Mouse (Mus musculus) hindbrain, postnatal 0 days (tissue): Measurements from ENCODE around the gene Anapc15-ps. TPM values are rescaled to one million over a fixed set of nuclear protein-coding genes. Genes with fewer than 3 reads are reported as not detected.

Source experiments
- ATAC-seq: fragments of 200-750 bp; cut with Nextera tagmentation; 2 replicates; pipeline ENCODE4 v1.8.0; 2017; ENCODE audit warnings: mild to moderate bottlenecking, moderate TSS enrichment, moderate library complexity
- DNase-seq: peaks from one replicate; pipeline ENCODE4 v3.0.0-alpha.2; 2015; ENCODE audit warnings: low spot score
- H3K27ac ChIP-seq: fragments of 300-500 bp; sonication (generic); 2 replicates; pipeline ENCODE4 v1.5.1; 2014; ENCODE audit warnings: mild to moderate bottlenecking
- H3K27me3 ChIP-seq: fragments of 300-500 bp; sonication (generic); 2 replicates; pipeline ENCODE4 v1.6.1; 2014; ENCODE audit warnings: low read length, mixed read lengths; ENCODE audit not compliant: insufficient read depth
- H3K36me3 ChIP-seq: fragments of 300-500 bp; sonication (generic); 2 replicates; pipeline ENCODE4 v1.6.1; 2014; ENCODE audit warnings: low read length, mixed read lengths; ENCODE audit not compliant: insufficient read depth
- H3K4me1 ChIP-seq: fragments of 300-500 bp; sonication (generic); 2 replicates; pipeline ENCODE4 v1.6.1; 2014; ENCODE audit warnings: antibody characterized with exemption, low read length, mixed read lengths; ENCODE audit not compliant: insufficient read depth
- H3K4me2 ChIP-seq: fragments of 300-500 bp; sonication (generic); 2 replicates; pipeline ENCODE4 v1.6.1; 2014; ENCODE audit warnings: low read depth, mild to moderate bottlenecking, low read length, moderate library complexity, mixed read lengths
- H3K4me3 ChIP-seq: fragments of 300-500 bp; sonication (generic); 2 replicates; pipeline ENCODE4 v1.5.1; 2014; ENCODE audit warnings: low read length
- H3K9ac ChIP-seq: fragments of 300-500 bp; sonication (generic); replicated peaks from 2 replicates; pipeline ENCODE4 v1.6.1; 2014; ENCODE audit warnings: mild to moderate bottlenecking, low read length, moderate library complexity, mixed read lengths
- H3K9me3 ChIP-seq: fragments of 300-500 bp; sonication (generic); 2 replicates; pipeline ENCODE4 v1.6.1; 2016; ENCODE audit warnings: low read length, mixed read lengths
- CTCF ChIP-seq: IDR thresholded peaks from 2 replicates; pipeline ENCODE4 v1.5.1; 2016; ENCODE audit warnings: antibody characterized with exemption, control low read depth, low read depth
- WGBS: fragments of 180-500 bp; shearing (Covaris S2); extraction: QIAGEN DNeasy Blood & Tissue Kit; methylation state at CpG from one replicate; pipeline ENCODE4 v1.1.7; 2014; 5-methylcytosine and 5-hydroxymethylcytosine counted together
- polyA plus RNA-seq: library from polyadenylated mRNA; unstranded; fragments of >200 nt; fragmentation: Nextera tagmentation; extraction: Ambion mirVana; gene quantifications from 2 replicates; pipeline ENCODE4 v1.2.1, GENCODE M21; 2015
- total RNA-seq: library from RNA; depleted of rRNA; stranded (reverse); fragments of >200 nt; gene quantifications from 2 replicates; pipeline ENCODE4 v1.2.3, GENCODE M21; 2014; rRNA removed

Gene Anapc15-ps
- total RNA-seq (not detected in 2 replicates), polyA plus RNA-seq (0.54 TPM in 1 of 2 replicates, not detected in the other)

- Histone ChIP-seq H3K36me3 (no peaks in the 10 kb centered on the region), H3K9ac (no peak within 1 kb of the TSS), H3K27ac (no peak within 1 kb of the TSS), H3K9me3 (no peaks in the 10 kb centered on the region), H3K27me3 (no peaks in the 10 kb centered on the region), H3K4me1 (no peaks in the 10 kb centered on the region), H3K4me3 (no peak within 1 kb of the TSS), H3K4me2 (no peak within 1 kb of the TSS)
- no peak for ATAC-seq
- TF ChIP-seq CTCF = no peak
- DNase-seq = peak; percentile 9
- 93% methylated on average over 3 of the region's 3 CpGs for WGBS
These were observed at the start of gene Anapc15-ps for GRCm38 (mm10) chr10:95673351-95673750. TSS of gene Anapc15-ps (minus strand) at chr10:95673451.

GRCm38 (mm10) chr10:95722203-95722611 lies 49.0 kb upstream of the Anapc15-ps start:
- H3K36me3 ChIP-seq = no peaks in the 10 kb centered on the region
- ATAC-seq (no peak), DNase-seq (no peak)
- TF ChIP-seq CTCF = no peak
- H3K4me3 ChIP-seq = no peak overlapping the region
- no peaks in the 10 kb centered on the region for H3K27me3 ChIP-seq
- H3K4me2 ChIP-seq = no peak overlapping the region
- H3K27ac ChIP-seq = no peak overlapping the region
- no peak overlapping the region for H3K9ac ChIP-seq
- 83% methylated on average over 10 of the region's 10 CpGs for WGBS
- no peaks in the 10 kb centered on the region for H3K9me3 ChIP-seq
- H3K4me1 ChIP-seq = 0 out of 2 replicates have a peak, but pooled peaks cover 4% of the 10 kb centered on the region

GRCm38 (mm10) chr10:95720181-95720798 lies 47.0 kb upstream of the Anapc15-ps start:
- 0 out of 2 replicates have a peak, but pooled peaks cover 4% of the 10 kb centered on the region for H3K4me1 ChIP-seq
- H3K9me3 ChIP-seq = no peaks in the 10 kb centered on the region
- ATAC-seq (no peak), DNase-seq (no peak)
- H3K9ac ChIP-seq = no peak overlapping the region
- TF ChIP-seq CTCF = no peak
- 83% methylated on average over 12 of the region's 12 CpGs for WGBS
- no peak overlapping the region for H3K27ac ChIP-seq
- H3K4me2 ChIP-seq = no peak overlapping the region
- no peaks in the 10 kb centered on the region for H3K36me3 ChIP-seq
- H3K4me3 ChIP-seq = no peak overlapping the region
- H3K27me3 ChIP-seq = no peaks in the 10 kb centered on the region

- Histone ChIP-seq H3K27me3 (no peaks in the 10 kb centered on the region), H3K4me1 (0 out of 2 replicates have a peak, but pooled peaks cover under 1% of the 10 kb centered on the region), H3K9me3 (no peaks in the 10 kb centered on the region), H3K36me3 (no peaks in the 10 kb centered on the region), H3K4me3 (no peak overlapping the region), H3K9ac (no peak overlapping the region), H3K4me2 (no peak overlapping the region), H3K27ac (no peak overlapping the region)
- no peak for TF ChIP-seq CTCF
- 94% methylated on average over 6 of the region's 6 CpGs for WGBS
- DNase-seq (no peak), ATAC-seq (no peak)
These were observed 46.2 kb upstream of the Anapc15-ps start for GRCm38 (mm10) chr10:95719472-95719871.

GRCm38 (mm10) chr10:95718760-95719159 lies 45.5 kb upstream of the Anapc15-ps start:
- Histone ChIP-seq H3K9me3 (no peaks in the 10 kb centered on the region), H3K36me3 (no peaks in the 10 kb centered on the region), H3K4me1 (no peaks in the 10 kb centered on the region), H3K27me3 (no peaks in the 10 kb centered on the region), H3K9ac (no peak overlapping the region), H3K4me3 (no peak overlapping the region), H3K27ac (no peak overlapping the region), H3K4me2 (no peak overlapping the region)
- 65% methylated on average over 1 of the region's 1 CpGs for WGBS
- no peak for TF ChIP-seq CTCF
- ATAC-seq (no peak), DNase-seq (no peak)

- DNase-seq (no peak), ATAC-seq (no peak)
- Histone ChIP-seq H3K9me3 (no peaks in the 10 kb centered on the region), H3K4me3 (no peak overlapping the region), H3K27me3 (no peaks in the 10 kb centered on the region), H3K9ac (no peak overlapping the region), H3K36me3 (no peaks in the 10 kb centered on the region), H3K4me2 (no peak overlapping the region), H3K4me1 (no peaks in the 10 kb centered on the region), H3K27ac (no peak overlapping the region)
- no peak for TF ChIP-seq CTCF
- WGBS = 67% methylated on average over 16 of the region's 16 CpGs
These were observed 43.9 kb upstream of the Anapc15-ps start for GRCm38 (mm10) chr10:95717106-95717680.

GRCm38 (mm10) chr10:95715687-95716086 lies 42.4 kb upstream of the Anapc15-ps start:
- DNase-seq = no peak
- H3K27ac ChIP-seq = no peak overlapping the region
- H3K9me3 ChIP-seq = no peaks in the 10 kb centered on the region
- no peaks in the 10 kb centered on the region for H3K4me1 ChIP-seq
- no peaks in the 10 kb centered on the region for H3K27me3 ChIP-seq
- WGBS = 53% methylated on average over 6 of the region's 6 CpGs
- H3K36me3 ChIP-seq = no peaks in the 10 kb centered on the region
- H3K4me3 ChIP-seq = no peak overlapping the region
- no peak overlapping the region for H3K4me2 ChIP-seq
- no peak for ATAC-seq
- no peak overlapping the region for H3K9ac ChIP-seq
- no peak for TF ChIP-seq CTCF
